Mouse (Mus musculus) liver, embryonic 11.5 days (tissue): Measurements from ENCODE around the gene Ncor1. TPM values are rescaled to one million over a fixed set of nuclear protein-coding genes. Genes with fewer than 3 reads are reported as not detected.

Experiments
- polyA plus RNA-seq: library from polyadenylated mRNA; unstranded; fragments of >200 nt; fragmentation: Nextera tagmentation; extraction: Ambion mirVana; gene quantifications from 2 replicates; pipeline ENCODE4 v1.2.1, GENCODE M21; 2014

The Ncor1 gene
- polyA plus RNA-seq, 1 experiment from 2014 or later, result 144 TPM

Other genes starting within 250 kb of the Ncor1 start
- 0.64 and 0.99 TPM in 2 replicates for gene Adora2b, start 209.6 kb downstream of the Ncor1 start, polyA plus RNA-seq
- 18.6 and 20.8 TPM in 2 replicates for gene Zswim7, start 177.2 kb downstream of the Ncor1 start, polyA plus RNA-seq
- 9.0 and 9.9 TPM in 2 replicates for gene Ttc19, start 177.1 kb downstream of the Ncor1 start, polyA plus RNA-seq
- 15.3 and 15.7 TPM in 2 replicates for gene Pigl, start 81 bp downstream of the Ncor1 start, polyA plus RNA-seq
- gene Cenpv, start 80.7 kb upstream of the Ncor1 start, polyA plus RNA-seq, result 34.3 and 38.4 TPM in 2 replicates
- gene Ubb, start 92.6 kb upstream of the Ncor1 start, polyA plus RNA-seq, result 2,001 and 2,023 TPM in 2 replicates
- 9.7 and 10.9 TPM in 2 replicates for gene Trpv2, start 115.9 kb upstream of the Ncor1 start, polyA plus RNA-seq
- 6.7 and 8.1 TPM in 2 replicates for gene Lrrc75a, start 190.0 kb upstream of the Ncor1 start, polyA plus RNA-seq
- 25.7 and 26.1 TPM in 2 replicates for gene Mmgt2, start 190.1 kb upstream of the Ncor1 start, polyA plus RNA-seq